Mouse (Mus musculus): ENCODE measurements around the gene Fkbp9.
A peak's percentile ranks its signal among the peaks of the same experiment; 100 is the strongest.
"Not testable (repeated sequence)": the region's sequence is repeated elsewhere in the genome, so short reads cannot be mapped to it uniquely, and the experiment has no call there.

The Fkbp9 gene

GRCm38 (mm10) chr6:56843229-56843628 is 11.4 kb downstream of the Fkbp9 start:
- no peak for DNase-seq (ENCODE audit: low spot score)

GRCm38 (mm10) chr6:56844365-56844764 is 12.5 kb downstream of the Fkbp9 start:
- no peak for DNase-seq (ENCODE audit: low spot score)

DNA sequence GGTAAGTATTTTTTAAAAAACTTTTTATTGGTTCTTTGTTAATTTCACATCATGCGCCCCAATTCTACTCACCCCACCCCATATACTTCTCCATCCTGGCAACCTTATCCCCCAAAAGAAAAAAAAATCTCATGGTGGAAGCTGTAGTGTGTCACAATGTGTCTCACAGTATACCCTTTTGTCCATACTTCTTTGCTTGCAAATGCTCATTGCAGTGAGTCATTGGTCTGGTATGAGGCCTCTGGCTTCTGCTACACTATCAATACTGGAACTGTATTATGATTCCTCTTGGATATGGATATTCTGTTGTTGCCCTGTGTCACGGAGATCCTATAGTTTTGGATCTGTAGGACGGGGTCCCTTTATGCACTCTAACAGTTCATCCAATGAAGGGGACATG is 17.1 kb downstream of the Fkbp9 start:
- DNase-seq (ENCODE audit: low spot score): no peak

DNA sequence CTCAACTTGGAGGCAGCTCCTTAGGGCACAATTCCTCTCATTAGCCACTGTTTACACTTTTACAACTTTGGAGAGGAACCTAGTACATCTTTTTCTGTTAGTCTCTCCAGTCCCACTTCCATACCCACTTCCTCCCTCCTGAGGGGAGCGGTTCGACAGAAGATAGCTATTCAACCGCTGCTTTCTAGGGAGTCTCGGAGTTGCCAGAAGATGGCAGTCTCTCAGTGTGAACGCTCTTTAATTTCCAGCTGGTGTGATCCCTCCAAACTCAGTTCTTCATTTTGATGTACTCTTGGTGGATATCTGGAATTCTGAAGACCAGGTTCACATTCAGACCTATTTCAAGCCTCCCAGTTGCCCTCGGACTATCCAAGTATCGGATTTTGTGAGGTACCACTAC is 18.5 kb downstream of the Fkbp9 start:
- no peak for DNase-seq (ENCODE audit: low spot score)

GRCm38 (mm10) chr6:56854803-56855202 is 22.9 kb downstream of the Fkbp9 start:
- DNase-seq (ENCODE audit: low spot score): no peak

DNA sequence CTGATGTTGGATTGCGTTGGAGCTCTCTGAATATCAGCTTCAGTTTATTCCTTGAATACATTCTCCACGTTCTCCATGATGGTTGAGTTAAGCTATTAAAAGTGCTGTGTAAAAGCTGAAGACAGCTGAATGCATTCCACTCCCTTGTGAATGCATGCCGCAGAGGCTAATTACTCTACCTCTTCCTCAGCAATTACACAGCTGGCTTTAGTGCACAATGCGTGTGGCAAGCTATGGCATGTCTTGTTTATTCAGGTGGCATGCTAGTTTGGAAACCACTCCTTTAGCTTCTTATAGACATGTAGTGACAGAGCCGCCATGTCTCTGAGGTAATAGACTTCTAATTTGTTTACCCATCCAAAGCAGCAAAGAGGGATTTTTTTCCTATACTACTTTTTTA is 24.9 kb downstream of the Fkbp9 start:
- DNase-seq (ENCODE audit: low spot score): no peak

GRCm38 (mm10) chr6:56860205-56860848 is 28.5 kb downstream of the Fkbp9 start:
- no peak for DNase-seq (ENCODE audit: low spot score)

- not testable (repeated sequence) for DNase-seq (ENCODE audit: low spot score)
These were observed 35.0 kb downstream of the Fkbp9 start for GRCm38 (mm10) chr6:56866899-56867298.

DNA sequence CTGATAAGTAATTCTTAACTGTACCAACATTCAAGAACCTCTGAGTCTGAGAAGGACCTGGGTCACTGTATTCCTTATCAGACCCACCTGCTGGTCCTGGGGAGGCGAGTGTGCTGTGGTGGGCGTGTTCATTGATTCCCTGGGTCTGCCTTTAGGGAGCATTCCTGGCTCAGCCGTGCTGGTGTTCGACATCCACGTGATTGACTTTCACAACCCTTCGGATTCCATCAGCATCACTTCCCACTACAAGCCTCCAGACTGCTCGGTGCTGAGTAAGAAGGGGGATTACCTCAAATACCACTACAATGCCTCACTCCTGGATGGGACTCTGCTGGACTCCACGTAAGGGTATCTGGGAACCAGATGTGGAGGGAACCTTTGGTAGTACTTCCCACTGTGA is 36.7 kb downstream of the Fkbp9 start:
- no peak for DNase-seq (ENCODE audit: low spot score)

- DNase-seq (ENCODE audit: low spot score): no peak
These were observed 38.2 kb downstream of the Fkbp9 start for GRCm38 (mm10) chr6:56870027-56870426.

DNA sequence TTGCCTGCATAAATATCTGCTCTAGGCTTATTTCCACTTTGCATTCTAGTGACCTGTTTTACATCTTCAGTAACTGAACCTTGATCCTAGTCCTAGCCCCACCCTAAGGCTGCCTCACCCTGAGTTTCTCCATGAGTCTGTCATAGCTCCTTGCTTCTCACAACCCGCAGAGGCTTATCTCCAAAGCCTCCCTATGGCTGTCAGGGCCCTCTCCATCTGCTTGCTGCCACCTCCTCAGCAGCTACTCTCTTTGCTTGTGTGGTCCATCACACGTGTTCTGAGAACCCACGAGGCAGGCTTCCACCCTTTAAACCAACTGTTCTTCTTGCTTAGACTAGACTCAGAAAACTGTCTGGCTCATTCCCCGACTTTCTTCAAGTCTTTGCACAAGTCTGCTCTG is 45.0 kb downstream of the Fkbp9 start:
- no peak for DNase-seq (ENCODE audit: low spot score)

DNA sequence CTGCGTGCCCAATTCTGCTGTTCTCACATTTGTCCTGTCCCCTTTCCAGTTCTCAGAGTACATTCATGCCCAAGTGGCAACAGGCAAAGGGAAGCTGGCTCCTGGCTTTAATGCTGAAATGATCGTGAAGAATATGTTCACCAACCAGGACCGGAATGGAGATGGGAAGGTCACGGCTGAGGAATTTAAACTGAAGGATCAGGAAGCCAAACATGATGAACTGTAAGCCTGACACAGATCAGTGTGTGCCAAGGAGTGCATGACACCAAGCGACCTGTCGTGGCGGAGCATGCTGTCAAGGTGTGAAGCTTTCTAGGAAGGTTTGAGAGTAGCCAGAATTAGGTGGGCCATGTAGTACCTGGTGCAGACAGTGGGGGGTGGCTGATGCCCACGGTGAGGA is 46.1 kb downstream of the Fkbp9 start:
- DNase-seq (ENCODE audit: low spot score): no peak

DNA sequence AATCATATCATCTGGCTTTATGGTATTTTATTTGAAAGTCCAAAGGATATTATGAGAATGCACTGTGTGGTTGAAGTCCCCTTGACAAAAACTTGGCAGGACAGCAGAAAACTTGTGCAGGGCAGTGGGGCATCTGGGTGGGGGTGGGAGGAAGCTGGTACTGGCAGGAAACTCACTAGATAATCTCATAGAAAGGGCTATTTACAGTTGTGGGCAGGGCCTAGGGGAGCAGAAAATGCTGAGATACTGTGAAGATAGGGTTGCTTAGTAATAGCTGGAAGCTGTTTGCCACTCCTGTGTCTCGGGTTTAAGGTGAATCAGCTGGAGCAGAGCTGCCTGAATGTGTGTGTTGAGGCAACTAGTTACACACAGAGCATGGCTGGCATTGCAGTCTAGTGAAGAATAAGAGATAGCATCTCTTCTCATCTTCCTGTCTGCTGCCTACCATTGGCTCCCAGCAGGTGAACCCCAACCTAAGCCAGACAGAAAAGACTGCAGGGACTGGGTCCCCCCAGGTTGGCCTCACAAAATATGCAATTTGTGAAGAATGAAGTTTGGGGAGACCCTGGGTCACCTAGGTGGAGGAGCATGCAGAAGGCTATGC is 47.6 kb downstream of the Fkbp9 start:
- no peak for DNase-seq (ENCODE audit: low spot score)

DNA sequence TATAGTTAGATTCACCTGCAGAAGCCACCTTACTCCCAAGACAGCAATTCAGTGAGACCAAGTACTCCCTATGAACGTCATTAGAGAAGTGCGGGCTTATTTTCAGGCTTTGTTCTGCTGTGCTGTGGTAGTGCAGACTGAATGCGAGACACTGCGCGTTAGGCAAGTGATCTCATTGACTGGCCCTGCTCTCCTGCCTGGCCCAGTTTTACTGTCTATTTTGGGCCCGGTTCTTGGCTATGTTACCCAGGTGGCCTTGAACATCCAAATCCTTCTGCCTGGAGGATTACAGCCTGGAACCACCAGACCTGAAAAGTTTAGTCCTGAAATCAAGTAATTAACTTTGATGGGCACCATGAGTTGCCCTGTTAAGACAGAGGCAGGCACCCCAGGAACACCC is 56.7 kb downstream of the Fkbp9 start:
- no peak for DNase-seq (ENCODE audit: low spot score)

DNA sequence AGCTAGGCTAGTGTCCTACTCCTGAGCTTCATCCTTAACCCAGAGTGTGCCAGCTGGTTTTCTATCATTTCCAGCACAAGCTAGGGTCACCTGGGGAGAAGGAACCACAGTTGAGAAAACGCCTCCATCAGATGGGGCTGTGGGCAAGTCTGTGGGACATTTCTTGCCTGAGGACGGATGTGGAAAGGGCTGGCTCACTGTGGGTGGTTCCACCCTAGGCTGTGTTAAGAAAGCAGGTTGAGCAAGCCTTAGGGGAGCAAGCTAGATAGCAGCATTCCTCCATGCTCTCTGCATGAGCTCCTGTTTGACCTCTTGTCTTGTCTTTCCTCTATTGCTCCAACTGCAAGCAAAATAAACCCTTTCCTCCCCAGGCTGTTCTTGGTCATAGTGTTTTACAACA is 58.9 kb downstream of the Fkbp9 start:
- no peak for DNase-seq (ENCODE audit: low spot score)

DNA sequence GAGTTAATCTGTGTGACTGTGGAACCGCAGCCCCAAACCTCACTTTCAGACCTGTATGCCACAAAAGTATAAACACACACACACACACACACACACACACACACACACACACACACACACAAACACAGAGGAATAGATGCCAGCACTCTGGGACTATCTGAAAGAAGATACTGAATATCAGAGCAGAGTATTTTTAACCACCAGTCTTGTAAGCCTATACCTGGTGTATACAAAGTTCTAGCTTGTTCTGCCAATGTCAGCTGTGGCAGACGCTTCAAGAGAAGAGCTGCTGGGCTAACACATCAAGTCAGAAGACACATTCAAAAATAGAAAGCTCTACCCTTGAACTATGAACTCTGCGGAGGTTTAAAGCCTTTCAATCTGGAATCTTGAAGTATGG is 67.7 kb downstream of the Fkbp9 start:
- no peak for DNase-seq (ENCODE audit: low spot score)

- no peak for DNase-seq (ENCODE audit: low spot score)
These were observed 69.5 kb downstream of the Fkbp9 start for GRCm38 (mm10) chr6:56901336-56901735.

GRCm38 (mm10) chr6:56901824-56902386 is 70.0 kb downstream of the Fkbp9 start:
- DNase-seq (ENCODE audit: low spot score): peak; percentile 45

DNA sequence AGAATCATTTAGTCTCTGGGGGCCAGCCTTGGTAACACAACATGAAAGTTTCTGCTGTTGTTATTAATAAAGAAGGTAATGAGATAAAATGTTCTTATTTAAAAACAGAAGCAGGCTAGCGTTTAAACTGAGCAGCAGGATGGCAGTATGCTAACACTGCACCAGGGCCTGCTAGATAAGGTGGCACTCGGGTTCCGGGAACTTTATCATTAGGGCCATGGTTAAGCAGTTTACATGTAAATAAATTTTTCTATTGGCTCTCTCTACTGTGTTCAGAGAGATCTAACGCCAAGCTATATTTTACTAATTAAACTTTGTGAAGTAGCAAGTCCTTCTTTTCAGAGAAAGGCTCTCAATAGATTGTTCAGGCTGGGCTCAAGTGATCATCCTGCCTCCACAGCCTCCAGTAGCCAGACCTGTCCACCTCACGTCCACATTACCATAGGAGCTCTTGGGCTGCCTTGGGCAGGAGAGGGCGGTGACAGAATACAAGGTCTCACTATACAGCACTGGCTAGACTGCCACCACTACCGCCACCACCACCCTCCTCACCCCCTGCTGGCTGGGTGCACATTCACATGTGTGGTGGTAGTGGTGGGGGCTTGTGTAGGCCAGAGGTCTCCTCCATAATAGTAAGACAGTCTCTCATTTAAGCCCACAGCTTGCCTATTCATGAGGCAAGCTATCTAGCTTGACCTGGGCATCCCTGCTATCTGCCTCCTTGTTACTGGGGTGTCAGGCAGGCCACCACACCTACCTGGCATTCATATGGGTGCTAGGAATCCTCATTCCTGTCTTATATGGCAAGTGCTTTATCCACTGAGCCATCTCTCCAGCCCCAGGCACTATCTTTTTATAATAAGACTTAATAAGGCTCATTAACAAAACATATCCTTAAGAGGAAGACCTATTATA is 71.0 kb downstream of the Fkbp9 start:
- no peak for DNase-seq (ENCODE audit: low spot score)

- DNase-seq (ENCODE audit: low spot score): no peak
These were observed 72.0 kb downstream of the Fkbp9 start for GRCm38 (mm10) chr6:56903831-56904230.

- DNase-seq (ENCODE audit: low spot score): no peak
These were observed 72.5 kb downstream of the Fkbp9 start for GRCm38 (mm10) chr6:56904330-56904729.

- no peak for DNase-seq (ENCODE audit: low spot score)
These were observed 73.1 kb downstream of the Fkbp9 start for GRCm38 (mm10) chr6:56904982-56905381.

DNA sequence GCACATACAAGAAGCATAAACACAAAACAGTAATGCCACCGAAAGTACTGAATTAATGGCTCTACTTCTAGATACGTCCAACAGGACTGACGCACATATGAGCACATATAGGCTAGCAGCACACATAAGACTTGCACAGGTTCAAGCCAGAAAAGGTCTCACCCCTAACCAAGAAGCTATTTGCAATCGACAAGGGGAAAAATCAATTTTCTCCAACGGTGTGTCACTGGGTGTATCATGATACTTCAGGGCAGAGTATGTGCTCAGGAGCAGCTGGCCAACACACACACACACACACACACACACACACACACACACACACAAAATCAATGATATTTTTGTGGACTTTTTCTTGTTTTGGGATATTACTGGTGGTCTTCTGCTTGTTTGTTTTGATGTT is 73.6 kb downstream of the Fkbp9 start:
- DNase-seq (ENCODE audit: low spot score): no peak
